Mouse (Mus musculus) NIH3T3 (cell line): ENCODE data around the gene Flt1.

Experiments
- DNase-seq: peaks from one replicate; pipeline ENCODE4 v3.0.0-alpha.2; 2012; ENCODE audit warnings: low read depth

The Flt1 gene

DNA sequence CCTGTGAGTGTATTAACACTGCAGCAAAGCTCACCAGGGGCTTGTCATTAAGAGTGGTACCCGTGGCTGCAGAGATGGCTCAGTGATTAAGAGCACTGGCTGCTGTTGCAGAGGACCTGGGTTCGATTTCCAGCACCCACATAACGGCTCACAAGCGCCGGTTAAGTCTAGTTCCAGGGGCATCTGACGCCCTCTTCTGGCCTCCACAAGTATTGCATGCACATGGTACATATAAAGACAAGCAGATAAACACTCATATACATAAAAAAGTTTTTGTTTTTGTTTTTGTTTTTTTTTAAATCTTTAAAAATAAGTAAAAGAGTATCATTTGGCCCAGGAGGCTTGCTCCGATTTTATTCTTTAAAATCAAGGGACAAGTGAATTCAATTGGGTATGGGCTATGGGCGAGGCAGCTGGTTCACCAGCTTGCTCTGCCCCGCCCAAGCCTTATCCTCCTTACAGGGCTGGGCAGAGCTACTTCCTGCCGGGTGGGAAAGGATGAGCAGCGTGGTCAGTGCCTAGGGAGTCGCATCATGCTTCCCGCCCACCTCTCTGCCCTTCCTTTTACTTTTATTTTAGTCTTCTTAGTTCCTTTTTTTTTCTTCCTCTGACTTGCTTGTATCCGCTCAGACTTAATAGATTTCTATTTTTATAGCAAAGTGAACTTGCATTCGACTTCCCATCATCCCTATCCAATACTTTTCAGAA, 57.0 kb downstream of the Flt1 start:
- no peak for DNase-seq

GRCm38 (mm10) chr5:147665946-147666345, 59.9 kb downstream of the Flt1 start:
- no peak for DNase-seq

DNA sequence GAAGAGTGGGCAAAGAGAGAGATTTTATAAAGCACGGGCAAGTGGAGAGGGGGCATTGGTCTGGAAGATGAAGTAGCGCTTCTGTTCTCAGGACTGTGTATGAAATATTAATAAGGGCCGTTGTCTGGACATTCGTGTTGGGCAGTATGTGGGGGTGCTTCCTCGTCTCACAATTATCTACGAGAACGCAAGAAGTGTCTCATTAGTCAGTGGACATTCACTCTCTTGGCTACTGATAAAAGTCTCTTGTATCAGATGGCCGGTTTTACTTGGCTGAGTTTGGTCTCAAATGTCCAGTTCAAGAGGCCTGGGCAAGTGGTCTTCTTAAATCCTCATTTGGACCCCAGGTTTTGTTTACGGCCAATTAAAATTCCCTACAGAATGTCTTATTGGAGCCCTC, 60.4 kb downstream of the Flt1 start:
- DNase-seq: no peak

DNA sequence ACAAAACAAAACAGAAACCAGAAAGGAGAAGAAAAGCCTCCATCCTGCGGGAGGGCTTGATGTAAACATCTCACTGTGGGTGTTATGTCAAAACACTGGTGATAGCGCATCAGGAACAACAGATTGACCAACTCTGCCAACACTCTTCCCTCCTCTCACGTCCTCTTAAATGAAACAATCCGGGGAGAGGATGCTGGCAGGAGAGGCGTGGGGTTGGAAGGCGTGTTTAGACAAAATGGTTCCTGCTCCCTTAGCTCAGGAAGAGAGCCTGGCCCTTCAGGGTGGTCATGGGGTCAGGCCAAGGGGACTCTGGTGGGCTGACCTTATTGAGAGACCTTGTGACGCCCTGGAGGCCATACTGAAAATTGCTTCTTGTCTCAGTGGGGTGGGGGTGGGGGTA, 65.9 kb downstream of the Flt1 start:
- DNase-seq: no peak

DNA sequence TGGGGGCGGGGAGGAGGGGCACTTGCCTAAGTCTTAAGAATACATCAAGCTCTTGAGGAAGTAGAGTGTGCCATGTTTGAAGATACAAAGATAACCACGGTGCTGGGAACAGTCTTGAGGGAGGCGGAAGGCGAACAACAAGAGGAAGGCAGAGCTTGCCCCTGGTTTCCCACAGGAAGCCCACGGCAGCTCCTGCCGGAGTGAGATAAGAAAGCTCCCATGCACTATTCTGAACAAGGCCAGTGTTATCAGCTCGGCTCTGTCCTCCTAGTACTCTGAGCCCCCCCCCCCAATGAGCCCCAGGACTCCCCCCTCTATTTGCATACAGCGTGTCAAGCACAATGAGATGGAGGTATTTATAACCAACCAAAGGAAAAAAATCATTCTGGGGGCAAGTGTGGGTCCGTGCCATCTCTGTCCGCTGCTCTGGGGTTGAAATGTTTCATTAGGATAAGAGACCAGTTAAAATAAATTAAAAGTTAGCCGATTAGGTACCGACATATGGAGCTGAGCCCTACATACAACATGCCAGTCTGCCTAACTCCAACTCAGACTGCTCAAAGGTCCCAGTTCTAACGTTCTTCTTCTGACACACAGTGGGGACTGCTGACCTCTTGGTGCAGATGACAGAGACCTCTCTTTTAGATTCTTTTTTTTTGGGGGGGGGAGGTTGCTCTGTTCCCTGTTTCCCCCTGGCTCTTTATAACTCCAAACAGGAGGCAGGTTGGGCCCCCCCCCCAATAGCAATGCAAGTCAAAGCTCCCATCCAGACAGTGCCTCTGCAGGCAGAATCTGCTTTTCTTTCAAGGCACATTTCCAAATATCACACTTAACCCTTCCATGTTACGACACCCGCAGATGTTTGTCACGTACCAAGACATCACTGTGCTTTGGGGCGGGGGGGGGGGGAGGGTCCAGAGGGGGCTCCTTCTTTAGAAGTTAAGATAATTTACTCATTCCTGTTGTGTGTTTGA, 67.6 kb downstream of the Flt1 start:
- no peak for DNase-seq

- peak; percentile 9 for DNase-seq
Measured at GRCm38 (mm10) chr5:147655761-147656160, 70.0 kb downstream of the Flt1 start.

DNA sequence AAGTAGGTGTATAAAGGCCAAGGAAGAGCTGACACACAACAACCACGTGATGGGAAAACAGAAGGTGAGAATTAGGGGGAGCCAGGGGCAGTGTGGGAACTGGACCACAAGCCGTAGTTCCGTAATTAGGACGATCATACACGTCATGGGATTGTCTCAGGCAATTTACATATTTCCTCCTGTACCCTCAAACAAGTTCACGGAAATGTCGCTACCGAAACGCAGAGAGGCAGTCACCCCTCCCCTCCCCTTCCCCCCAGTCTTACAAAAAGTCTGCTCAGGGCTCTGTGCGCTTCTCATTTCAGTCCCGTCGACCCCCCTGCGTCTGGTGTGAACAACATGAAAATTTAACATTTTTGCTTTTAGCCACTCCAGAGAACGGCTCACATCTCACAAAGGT, 74.6 kb downstream of the Flt1 start:
- DNase-seq: no peak

- DNase-seq: no peak
Measured at GRCm38 (mm10) chr5:147646351-147646929, 79.4 kb downstream of the Flt1 start.

DNA sequence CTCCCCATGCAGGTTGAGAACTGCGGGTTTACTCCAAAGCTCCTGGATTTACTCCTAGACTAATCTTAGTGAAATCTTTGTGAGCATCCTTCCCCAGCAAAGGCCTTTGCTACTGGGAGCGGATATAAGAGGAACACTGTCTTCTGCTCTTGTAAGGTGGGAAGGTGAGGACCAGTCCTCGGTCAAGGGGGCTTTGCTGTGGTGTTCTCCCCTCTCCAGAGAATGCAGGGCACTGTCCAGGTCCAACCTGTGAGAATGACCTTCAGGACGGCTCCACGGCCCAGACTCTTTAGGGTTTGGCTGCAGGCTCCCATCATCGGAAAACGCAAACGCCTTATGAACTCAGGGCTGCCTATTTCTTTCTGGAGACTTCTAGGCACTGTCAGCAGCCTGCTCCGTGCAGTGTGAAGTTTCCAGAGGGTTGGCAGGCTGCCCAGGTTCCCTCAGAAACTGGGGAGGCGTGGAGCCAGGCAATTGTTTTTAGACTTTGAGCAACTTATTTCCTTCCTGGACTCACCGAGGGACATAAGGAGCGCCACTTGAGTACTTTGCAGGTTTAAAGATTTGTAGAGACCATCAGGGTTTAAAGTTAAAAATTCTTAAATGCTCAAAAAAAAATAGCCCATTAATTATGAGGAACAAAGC, 80.7 kb downstream of the Flt1 start:
- peak; percentile 78 for DNase-seq

- no peak for DNase-seq
Measured at GRCm38 (mm10) chr5:147641452-147641851, 84.4 kb downstream of the Flt1 start.

GRCm38 (mm10) chr5:147639940-147640339, 85.9 kb downstream of the Flt1 start:
- no peak for DNase-seq

DNA sequence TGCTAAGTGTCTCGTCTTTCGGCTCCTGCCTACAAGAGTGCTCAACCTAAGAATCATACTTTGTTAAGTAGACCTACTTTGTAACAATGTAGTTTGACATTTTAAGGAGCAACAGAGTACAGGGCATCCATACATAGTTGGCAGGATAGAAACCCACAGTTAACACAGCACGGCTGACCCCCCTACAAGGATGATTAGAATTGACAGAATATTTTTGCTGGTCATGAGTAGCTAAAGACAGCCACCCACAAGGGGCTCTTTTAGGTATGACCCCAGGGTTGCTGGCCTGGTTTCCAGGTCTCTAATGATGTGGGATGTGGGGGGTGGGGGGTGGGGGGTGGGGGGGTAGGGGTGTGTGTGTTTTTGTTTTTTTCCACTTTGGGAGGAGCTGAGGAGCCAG, 89.1 kb downstream of the Flt1 start:
- no peak for DNase-seq

DNA sequence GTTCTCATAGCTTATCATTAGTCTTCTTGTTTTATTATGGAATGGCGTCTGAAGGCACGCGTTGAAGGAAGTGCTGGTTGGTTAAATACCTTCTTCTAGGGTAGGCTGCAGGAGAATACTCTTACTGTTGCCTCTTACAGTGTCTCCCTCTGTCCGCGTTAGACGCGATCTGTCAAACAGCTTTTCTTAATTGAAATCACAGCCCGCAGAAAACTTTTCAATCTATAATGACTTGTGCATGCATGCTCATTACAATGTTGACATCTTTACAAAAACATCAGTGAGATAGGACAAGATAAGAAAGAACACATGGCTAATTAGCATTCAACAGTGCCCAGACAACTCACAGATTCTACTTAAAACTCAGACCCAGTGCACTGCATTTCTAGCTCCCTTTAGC, 89.9 kb downstream of the Flt1 start:
- DNase-seq: no peak

DNA sequence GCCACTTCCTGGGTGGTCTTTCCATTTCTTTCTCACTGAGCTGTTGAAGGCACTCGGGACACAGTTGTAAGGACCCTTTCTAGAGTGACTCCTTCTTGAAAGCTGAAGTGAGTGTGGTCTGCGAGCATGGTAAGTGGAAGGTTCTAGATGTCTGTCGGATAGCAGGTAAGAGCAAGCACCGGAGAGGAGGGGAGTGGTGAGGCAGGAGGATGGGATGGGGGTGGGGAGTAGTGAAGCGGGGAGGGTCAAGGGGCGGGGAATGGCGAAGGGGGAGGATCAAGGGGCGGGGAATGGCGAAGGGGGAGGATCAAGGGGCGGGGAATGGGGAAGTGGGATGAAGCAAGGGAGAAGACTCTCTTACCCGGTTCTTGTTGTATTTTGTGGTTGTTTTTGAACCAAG, 91.8 kb downstream of the Flt1 start:
- no peak for DNase-seq

DNA sequence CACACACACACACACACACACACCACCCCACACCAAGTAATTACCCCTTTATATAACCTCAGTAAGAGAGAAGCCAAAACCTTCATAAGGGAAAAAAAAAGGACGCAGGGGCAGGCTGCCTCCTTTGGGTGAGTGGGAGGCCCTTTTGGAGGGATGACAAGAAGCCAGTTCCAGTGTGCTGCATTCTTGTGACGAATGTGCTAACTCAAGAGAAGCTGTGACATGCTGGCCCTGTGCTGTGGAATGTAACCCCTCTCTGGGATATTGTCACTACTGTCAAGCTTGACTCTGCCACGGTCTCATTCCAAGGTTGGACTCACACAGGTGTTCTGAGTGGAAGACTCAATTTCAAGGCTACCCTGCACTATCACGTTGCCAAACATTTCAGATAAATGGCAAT, 93.1 kb downstream of the Flt1 start:
- no peak for DNase-seq

GRCm38 (mm10) chr5:147630426-147631290, 95.2 kb downstream of the Flt1 start:
- no peak for DNase-seq

GRCm38 (mm10) chr5:147626944-147627343, 98.9 kb downstream of the Flt1 start:
- DNase-seq: no peak

DNA sequence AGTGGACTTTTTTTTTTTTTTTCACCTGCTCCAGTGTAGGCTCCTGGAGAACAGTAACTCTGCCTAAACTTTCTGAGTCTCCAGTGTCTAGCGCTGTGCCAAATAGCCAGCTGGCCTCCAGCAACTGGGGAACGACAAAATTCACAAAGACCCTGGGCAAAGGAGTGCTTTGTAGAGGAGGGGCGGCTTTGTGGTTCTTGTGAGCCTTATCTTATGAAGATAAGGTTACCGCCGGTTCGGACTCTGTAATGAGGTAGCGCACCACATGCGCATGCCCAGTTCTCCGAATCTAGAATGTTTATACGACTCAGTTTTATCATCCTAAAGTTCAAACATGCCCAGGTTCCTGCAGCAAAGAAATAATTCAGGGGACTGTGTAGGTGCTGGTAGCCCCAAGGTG, 102.1 kb downstream of the Flt1 start:
- no peak for DNase-seq

- DNase-seq: peak; percentile 86
Measured at GRCm38 (mm10) chr5:147620178-147620577, 105.6 kb downstream of the Flt1 start.

GRCm38 (mm10) chr5:147618243-147618642, 107.6 kb downstream of the Flt1 start:
- DNase-seq: no peak

DNA sequence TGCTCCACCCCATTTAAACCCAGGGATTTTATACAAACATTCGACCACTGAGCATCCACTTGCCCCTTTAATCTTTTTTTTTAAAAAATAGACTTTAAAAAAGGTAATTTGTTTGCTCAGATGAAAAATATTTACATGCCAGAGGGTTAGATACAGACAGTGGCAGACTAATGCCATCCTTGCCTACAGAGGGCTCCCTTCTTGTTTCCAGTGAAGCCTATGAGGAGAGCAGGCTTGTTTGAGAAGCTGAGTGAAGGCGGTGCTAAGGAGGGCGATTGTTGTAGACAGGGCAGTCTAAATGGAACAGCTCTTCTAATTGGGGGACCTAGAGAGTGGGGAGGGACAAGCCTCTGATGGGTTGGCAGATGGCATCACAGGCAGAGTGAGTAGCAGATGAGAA, 109.4 kb downstream of the Flt1 start:
- DNase-seq: no peak
